Mouse (Mus musculus) kidney, embryonic 14.5 days (tissue): Measurements from ENCODE around the gene Pfkfb4. TPM values are rescaled to one million over a fixed set of nuclear protein-coding genes. Genes with fewer than 3 reads are reported as not detected.

ENCODE experiments used
- ATAC-seq: fragments of 200-750 bp; cut with Nextera tagmentation; 2 replicates; pipeline ENCODE4 v1.8.0; 2017; ENCODE audit warnings: moderate number of reproducible peaks, mild to moderate bottlenecking, moderate TSS enrichment, moderate library complexity; ENCODE audit not compliant: low FRiP score, low TSS enrichment
- H3K27ac ChIP-seq: fragments of 300-500 bp; sonication (generic); 2 replicates; pipeline ENCODE4 v1.5.1; 2014; ENCODE audit warnings: low read depth, mild to moderate bottlenecking, low read length, moderate library complexity, mixed read lengths
- H3K27me3 ChIP-seq: fragments of 300-500 bp; sonication (generic); 2 replicates; pipeline ENCODE4 v1.6.1; 2014; ENCODE audit warnings: mild to moderate bottlenecking, low read length; ENCODE audit not compliant: control insufficient read depth, insufficient read depth
- H3K36me3 ChIP-seq: fragments of 300-500 bp; sonication (generic); 2 replicates; pipeline ENCODE4 v1.6.1; 2014; ENCODE audit warnings: low read length, mixed read lengths; ENCODE audit not compliant: control insufficient read depth, insufficient read depth
- H3K4me1 ChIP-seq: fragments of 300-500 bp; sonication (generic); 2 replicates; pipeline ENCODE4 v1.6.1; 2014; ENCODE audit warnings: low read length, mixed read lengths; ENCODE audit not compliant: control insufficient read depth, insufficient read depth
- H3K4me2 ChIP-seq: fragments of 300-500 bp; sonication (generic); replicated peaks from 2 replicates; pipeline ENCODE4 v1.6.1; 2014; ENCODE audit warnings: low read depth, mild to moderate bottlenecking, low read length
- H3K4me3 ChIP-seq: fragments of 300-500 bp; sonication (generic); 2 replicates; pipeline ENCODE4 v1.5.1; 2014; ENCODE audit warnings: mild to moderate bottlenecking, low read length
- H3K9ac ChIP-seq: fragments of 300-500 bp; sonication (generic); 2 replicates; pipeline ENCODE4 v1.6.1; 2014; ENCODE audit warnings: low read depth, mild to moderate bottlenecking, low read length, moderate library complexity
- H3K9me3 ChIP-seq: fragments of 300-500 bp; sonication (generic); 2 replicates; pipeline ENCODE4 v1.6.1; 2016; ENCODE audit warnings: low read length; ENCODE audit not compliant: control insufficient read depth
- WGBS: fragments of 180-500 bp; shearing (Covaris S2); extraction: QIAGEN DNeasy Blood & Tissue Kit; methylation state at CpG from one replicate; pipeline ENCODE4 v1.1.7; 2014; 5-methylcytosine and 5-hydroxymethylcytosine counted together
- polyA plus RNA-seq: library from polyadenylated mRNA; unstranded; fragments of >200 nt; fragmentation: Nextera tagmentation; extraction: Ambion mirVana; gene quantifications from 2 replicates; pipeline ENCODE4 v1.2.1, GENCODE M21; 2014

The Pfkfb4 gene
- polyA plus RNA-seq, 1 experiment from 2014 or later, result 10.1 TPM

GRCm38 (mm10) chr9:109022866-109023685, 31.5 kb downstream of the Pfkfb4 start:
- no peak for ATAC-seq
- H3K9ac ChIP-seq, result no peak overlapping the region
- H3K4me2 ChIP-seq, result no peak overlapping the region
- WGBS, result 86% methylated on average over 17 of the region's 17 CpGs
- H3K4me3 ChIP-seq, result no peak overlapping the region
- no peaks in the 10 kb centered on the region for H3K36me3 ChIP-seq
- H3K27ac ChIP-seq, result no peak overlapping the region
- H3K4me1 ChIP-seq, result no peaks in the 10 kb centered on the region
- no peaks in the 10 kb centered on the region for H3K9me3 ChIP-seq
- no peaks in the 10 kb centered on the region for H3K27me3 ChIP-seq

GRCm38 (mm10) chr9:109027521-109027920, 35.9 kb downstream of the Pfkfb4 start:
- no peak overlapping the region for H3K4me3 ChIP-seq
- no peak overlapping the region for H3K9ac ChIP-seq
- H3K4me1 ChIP-seq, result no peaks in the 10 kb centered on the region
- no peak overlapping the region for H3K4me2 ChIP-seq
- no peaks in the 10 kb centered on the region for H3K9me3 ChIP-seq
- H3K27ac ChIP-seq, result no peak overlapping the region
- H3K36me3 ChIP-seq, result peaks cover 3% of the 10 kb centered on the region; the same call in 1 of the 2 replicates
- no peak for ATAC-seq
- no peaks in the 10 kb centered on the region for H3K27me3 ChIP-seq
- WGBS, result 78% methylated on average over 8 of the region's 8 CpGs

GRCm38 (mm10) chr9:109028421-109028820, 36.8 kb downstream of the Pfkfb4 start:
- Histone ChIP-seq H3K4me2 (no peak overlapping the region), H3K4me3 (no peak overlapping the region), H3K36me3 (peaks cover 3% of the 10 kb centered on the region; the same call in 1 of the 2 replicates), H3K27ac (no peak overlapping the region), H3K9me3 (no peaks in the 10 kb centered on the region), H3K4me1 (no peaks in the 10 kb centered on the region), H3K9ac (no peak overlapping the region), H3K27me3 (no peaks in the 10 kb centered on the region)
- ATAC-seq, result no peak
- 61% methylated on average over 3 of the region's 3 CpGs for WGBS

GRCm38 (mm10) chr9:109028919-109029318, 37.3 kb downstream of the Pfkfb4 start:
- H3K27ac ChIP-seq, result no peak overlapping the region

GRCm38 (mm10) chr9:109030312-109030711, 38.7 kb downstream of the Pfkfb4 start:
- no peaks in the 10 kb centered on the region for H3K27me3 ChIP-seq
- no peak overlapping the region for H3K27ac ChIP-seq
- H3K4me2 ChIP-seq, result no peak overlapping the region
- H3K9me3 ChIP-seq, result no peaks in the 10 kb centered on the region
- peaks cover 3% of the 10 kb centered on the region; the same call in 1 of the 2 replicates for H3K36me3 ChIP-seq
- H3K4me1 ChIP-seq, result no peaks in the 10 kb centered on the region
- WGBS, result 69% methylated on average over 3 of the region's 3 CpGs
- H3K4me3 ChIP-seq, result no peak overlapping the region
- no peak for ATAC-seq
- no peak overlapping the region for H3K9ac ChIP-seq

More at GRCm38 (mm10) chr9:109028919-109029318, 37.3 kb downstream of the Pfkfb4 start:
- Histone ChIP-seq H3K9me3 (no peaks in the 10 kb centered on the region), H3K4me1 (no peaks in the 10 kb centered on the region), H3K27me3 (no peaks in the 10 kb centered on the region), H3K4me3 (no peak overlapping the region), H3K4me2 (no peak overlapping the region), H3K9ac (no peak overlapping the region), H3K36me3 (peaks cover 3% of the 10 kb centered on the region; the same call in 1 of the 2 replicates)
- WGBS, result 73% methylated on average over 5 of the region's 5 CpGs
- no peak for ATAC-seq

- H3K4me3 ChIP-seq, result no peak overlapping the region
- H3K27me3 ChIP-seq, result no peaks in the 10 kb centered on the region
- ATAC-seq, result no peak
- no peak overlapping the region for H3K4me2 ChIP-seq
- H3K27ac ChIP-seq, result no peak overlapping the region
- H3K4me1 ChIP-seq, result no peaks in the 10 kb centered on the region
- H3K9me3 ChIP-seq, result no peaks in the 10 kb centered on the region
- H3K36me3 ChIP-seq, result peaks cover 3% of the 10 kb centered on the region; the same call in 1 of the 2 replicates
- no peak overlapping the region for H3K9ac ChIP-seq
- WGBS, result 93% methylated on average over 7 of the region's 7 CpGs
These were observed 39.4 kb downstream of the Pfkfb4 start for GRCm38 (mm10) chr9:109031001-109031400.

- WGBS, result 79% methylated on average over 8 of the region's 8 CpGs
- no peak overlapping the region for H3K4me3 ChIP-seq
These were observed 40.1 kb downstream of the Pfkfb4 start for GRCm38 (mm10) chr9:109031686-109032085.

GRCm38 (mm10) chr9:109032435-109032834, 40.9 kb downstream of the Pfkfb4 start:
- WGBS, result 80% methylated on average over 6 of the region's 6 CpGs
- Histone ChIP-seq H3K27me3 (no peaks in the 10 kb centered on the region), H3K4me1 (no peaks in the 10 kb centered on the region), H3K9me3 (no peaks in the 10 kb centered on the region), H3K4me3 (no peak overlapping the region), H3K4me2 (no peak overlapping the region), H3K36me3 (peaks cover 3% of the 10 kb centered on the region; the same call in 1 of the 2 replicates), H3K9ac (no peak overlapping the region), H3K27ac (no peak overlapping the region)
- no peak for ATAC-seq

More at GRCm38 (mm10) chr9:109031686-109032085, 40.1 kb downstream of the Pfkfb4 start:
- H3K27ac ChIP-seq, result no peak overlapping the region
- no peak overlapping the region for H3K4me2 ChIP-seq
- no peak for ATAC-seq
- peaks cover 3% of the 10 kb centered on the region; the same call in 1 of the 2 replicates for H3K36me3 ChIP-seq
- H3K4me1 ChIP-seq, result no peaks in the 10 kb centered on the region
- H3K9ac ChIP-seq, result no peak overlapping the region
- no peaks in the 10 kb centered on the region for H3K27me3 ChIP-seq
- no peaks in the 10 kb centered on the region for H3K9me3 ChIP-seq
